Mouse (Mus musculus) splenic B cell, adult 2 months (primary cell): ENCODE results near the gene Sufu.

Experiments
- DNase-seq: peaks from one replicate; pipeline ENCODE4 v3.0.0-alpha.2; 2011; ENCODE audit warnings: low read depth, low spot score
- H3K27me3 ChIP-seq: 2 replicates; pipeline ENCODE4 v1.6.1; 2012; ENCODE audit warnings: mild to moderate bottlenecking, low read length, moderate library complexity, mixed read lengths; ENCODE audit not compliant: control insufficient read depth, poor library complexity, insufficient read depth, severe bottlenecking
- H3K36me3 ChIP-seq: 2 replicates; pipeline ENCODE4 v1.6.1; 2012; ENCODE audit warnings: mild to moderate bottlenecking, low read length, moderate library complexity, mixed read lengths; ENCODE audit not compliant: control insufficient read depth, poor library complexity, insufficient read depth, severe bottlenecking

Gene Sufu

GRCm38 (mm10) chr19:46396686-46397435 lies at the start of gene Sufu:
TSS of gene Sufu (plus strand) at chr19:46396896.
- DNase-seq: peak; percentile 99
- Histone ChIP-seq H3K36me3 (no peaks in the 10 kb centered on the region), H3K27me3 (no peaks in the 10 kb centered on the region)

- H3K27me3 ChIP-seq: no peaks in the 10 kb centered on the region
- no peaks in the 10 kb centered on the region for H3K36me3 ChIP-seq
- no peak for DNase-seq
These were observed 49.5 kb upstream of the Sufu start for GRCm38 (mm10) chr19:46347146-46347545.

- DNase-seq: no peak
- Histone ChIP-seq H3K27me3 (no peaks in the 10 kb centered on the region), H3K36me3 (no peaks in the 10 kb centered on the region)
These were observed 48.6 kb upstream of the Sufu start for GRCm38 (mm10) chr19:46347936-46348668.

DNA sequence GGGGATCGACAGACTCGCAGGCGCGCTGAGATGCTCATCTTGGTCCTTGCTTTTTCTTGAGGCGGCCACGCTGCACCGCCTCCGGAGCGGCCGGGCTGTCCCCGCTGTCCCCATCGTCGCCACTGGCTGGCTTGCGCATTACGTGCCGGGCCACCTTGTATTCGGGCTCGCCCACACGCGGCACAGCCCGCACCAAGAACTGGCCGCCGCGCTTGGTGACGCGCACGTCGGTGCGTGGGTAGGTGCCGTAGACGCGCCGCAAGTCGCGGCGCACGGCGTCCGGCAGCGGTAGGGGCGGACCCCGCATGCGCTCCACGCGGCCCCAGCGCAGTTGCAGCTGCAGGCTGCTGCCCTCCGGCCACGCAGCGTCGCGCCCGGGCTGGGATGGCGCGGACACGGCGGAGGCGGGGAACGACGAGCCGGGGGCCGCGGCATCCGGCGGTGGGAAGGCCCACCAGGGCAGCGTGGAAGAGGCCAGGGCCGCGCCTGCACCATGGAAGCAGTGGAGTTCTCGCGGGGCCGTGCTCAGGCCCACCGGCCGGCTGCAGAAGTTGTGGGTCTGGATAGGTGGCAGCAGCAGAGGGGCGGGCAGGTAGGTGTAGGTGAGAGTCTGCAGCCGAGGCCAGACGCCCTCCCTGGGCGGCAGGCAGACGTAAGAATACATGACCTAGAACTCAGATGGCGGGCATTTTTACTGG lies 47.8 kb upstream of the Sufu start:
- H3K36me3 ChIP-seq: no peaks in the 10 kb centered on the region
- no peaks in the 10 kb centered on the region for H3K27me3 ChIP-seq
- DNase-seq: peak; percentile 69

- no peaks in the 10 kb centered on the region for H3K36me3 ChIP-seq
- DNase-seq: no peak
These were observed 47.1 kb upstream of the Sufu start for GRCm38 (mm10) chr19:46349550-46349949.

GRCm38 (mm10) chr19:46350168-46350932 lies 46.3 kb upstream of the Sufu start, which contains the start of gene 2310034G01Rik:
TSS of gene 2310034G01Rik (minus strand) at chr19:46350302.
- Histone ChIP-seq H3K27me3 (no peaks in the 10 kb centered on the region), H3K36me3 (no peaks in the 10 kb centered on the region)
- no peak for DNase-seq

More at GRCm38 (mm10) chr19:46349550-46349949, 47.1 kb upstream of the Sufu start:
- no peaks in the 10 kb centered on the region for H3K27me3 ChIP-seq

DNA sequence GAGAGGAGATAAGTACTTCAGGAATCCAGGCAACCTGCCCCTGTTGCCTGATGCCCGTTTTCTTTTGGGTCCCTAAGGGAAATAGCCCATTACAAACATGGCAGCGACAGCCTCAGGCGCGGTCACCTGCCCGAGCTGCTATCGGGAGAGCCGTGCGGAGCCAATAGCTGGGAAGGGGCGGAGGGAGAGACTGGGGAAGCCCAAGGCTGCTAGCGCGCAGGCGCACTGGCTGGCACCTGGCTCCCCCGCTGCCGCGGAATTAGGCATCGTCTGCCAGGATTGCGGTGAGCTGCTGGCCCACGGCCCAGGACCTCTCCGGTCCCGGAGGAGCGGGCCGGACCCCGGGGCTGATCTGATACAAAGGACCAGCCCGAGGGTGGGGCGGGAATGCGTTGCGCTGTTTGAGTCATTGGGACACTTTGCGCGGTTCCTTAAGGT lies 40.0 kb upstream of the Sufu start:
- peak; percentile 76 for DNase-seq
- H3K27me3 ChIP-seq: no peaks in the 10 kb centered on the region
- H3K36me3 ChIP-seq: no peaks in the 10 kb centered on the region

GRCm38 (mm10) chr19:46357344-46358280 lies 39.1 kb upstream of the Sufu start:
- DNase-seq: no peak
- Histone ChIP-seq H3K27me3 (no peaks in the 10 kb centered on the region), H3K36me3 (no peaks in the 10 kb centered on the region)

DNA sequence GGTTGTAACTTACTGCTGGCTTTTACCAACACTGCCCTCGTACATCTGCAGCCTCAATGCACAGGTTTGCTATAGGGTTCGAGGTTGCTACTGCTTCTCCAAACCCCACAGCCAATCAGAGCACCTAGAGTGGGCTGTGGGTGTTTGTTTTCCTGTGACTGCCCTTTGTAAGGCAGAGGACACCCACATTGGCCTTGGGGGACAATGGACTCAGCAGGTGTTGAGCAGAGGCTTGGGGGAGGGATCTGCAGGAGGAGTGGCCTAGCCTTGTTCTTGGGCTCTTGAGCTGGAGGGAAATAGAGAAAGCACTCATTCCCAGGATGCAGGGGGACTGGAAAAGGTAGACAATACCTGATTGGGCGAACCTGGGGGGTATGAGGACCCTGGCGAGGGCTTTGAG lies 38.3 kb upstream of the Sufu start:
- no peaks in the 10 kb centered on the region for H3K36me3 ChIP-seq
- DNase-seq: no peak

DNA sequence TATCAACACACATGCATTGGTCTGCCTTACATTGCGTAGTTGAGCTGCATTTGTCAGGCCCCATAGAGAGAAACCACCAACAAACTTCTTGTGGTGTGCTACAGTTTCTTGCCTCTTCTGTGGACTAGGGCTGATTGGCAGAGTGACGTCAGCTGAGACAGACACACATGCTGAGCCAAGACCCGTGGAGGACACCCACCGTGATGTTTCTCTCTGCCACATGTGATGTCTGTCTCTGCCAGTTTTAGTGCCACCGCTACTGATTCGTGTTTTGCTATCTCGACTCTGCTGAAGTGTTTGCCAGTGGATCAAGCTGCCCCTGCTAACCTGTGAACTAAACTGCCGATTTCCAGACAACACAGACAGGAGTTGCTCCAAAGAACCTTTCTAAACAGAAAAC lies 34.6 kb upstream of the Sufu start:
- DNase-seq: no peak
- no peaks in the 10 kb centered on the region for H3K27me3 ChIP-seq
- H3K36me3 ChIP-seq: no peaks in the 10 kb centered on the region

More for the DNA sequence above, 38.3 kb upstream of the Sufu start:
- H3K27me3 ChIP-seq: no peaks in the 10 kb centered on the region

DNA sequence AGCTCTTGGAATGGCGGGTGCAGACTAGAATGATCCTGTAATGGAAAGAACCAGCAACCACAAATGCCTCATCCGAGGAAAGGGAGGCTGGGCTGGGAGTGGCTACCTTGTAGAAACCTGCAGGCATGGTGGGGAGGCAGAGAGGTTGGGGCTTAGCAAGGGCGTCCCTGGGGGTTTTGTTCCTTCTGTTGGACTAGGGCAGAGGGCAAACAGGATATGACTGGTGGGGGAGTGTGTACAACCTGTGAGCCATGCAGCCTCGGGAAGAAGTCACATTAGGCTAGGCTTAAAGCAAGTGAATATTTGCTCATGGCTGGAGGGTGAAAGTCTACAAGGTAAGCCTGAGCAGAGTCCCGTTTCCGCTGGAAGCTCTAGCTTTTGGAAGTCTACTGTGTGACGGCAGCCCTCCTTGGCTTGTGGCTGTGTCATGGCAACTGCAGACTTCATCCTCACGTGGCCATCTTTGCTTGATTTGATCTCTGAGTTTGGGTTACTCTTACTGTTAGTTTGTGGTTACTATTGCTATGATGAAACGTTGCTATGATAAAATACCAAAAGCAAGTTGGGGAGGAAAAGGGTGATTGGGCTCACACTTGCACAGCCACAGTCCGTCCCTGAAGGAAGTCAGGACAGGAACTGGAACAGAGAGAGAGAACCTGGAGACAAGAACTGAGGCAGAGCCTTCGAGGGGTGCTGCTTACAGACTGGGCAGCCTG lies 33.2 kb upstream of the Sufu start:
- DNase-seq: no peak
- H3K36me3 ChIP-seq: no peaks in the 10 kb centered on the region
- H3K27me3 ChIP-seq: no peaks in the 10 kb centered on the region

GRCm38 (mm10) chr19:46367798-46368590 lies 28.7 kb upstream of the Sufu start:
- H3K36me3 ChIP-seq: no peaks in the 10 kb centered on the region
- no peak for DNase-seq
- H3K27me3 ChIP-seq: no peaks in the 10 kb centered on the region
